Mouse (Mus musculus): Measurements from ENCODE around the gene Cog2.

DNA sequence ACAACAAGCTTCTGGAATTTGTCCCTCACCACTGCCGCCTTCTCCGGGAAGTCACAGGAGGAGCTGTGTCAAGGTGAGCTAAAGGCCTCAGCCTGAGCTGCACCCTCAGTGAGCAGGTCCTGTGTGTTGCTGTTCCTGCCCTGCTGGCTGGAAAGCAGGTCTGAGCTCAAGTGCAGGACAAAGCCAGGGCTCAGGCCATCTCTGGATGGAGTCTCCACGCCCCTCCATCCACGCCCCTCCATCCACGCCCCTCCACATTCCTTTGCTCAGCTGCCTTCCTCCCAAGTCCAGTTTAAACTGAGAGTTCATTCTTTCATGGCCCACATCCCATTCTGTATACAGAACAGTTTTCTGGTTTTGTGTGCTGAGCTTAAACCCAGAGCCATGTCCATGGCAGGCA, 14.9 kb downstream of the Cog2 start:
- TF ChIP-seq GATA1 (IDR thresholded peaks at IDR 0.05; ENCODE audit: borderline replicate concordance, low read length) (no peak), FLI1 (IDR thresholded peaks at IDR 0.05; ENCODE audit: low read length) (no peak)
